Mouse (Mus musculus) embryonic facial prominence, embryonic 10.5 days (tissue): ENCODE measurements around the gene Chpf2. TPM values are rescaled to one million over a fixed set of nuclear protein-coding genes. Genes with fewer than 3 reads are reported as not detected.
A peak's percentile ranks its signal among the peaks of the same experiment; 100 is the strongest.
"Not testable (repeated sequence)": the region's sequence is repeated elsewhere in the genome, so short reads cannot be mapped to it uniquely, and the experiment has no call there.

Experiments used
- DNase-seq: peaks from one replicate; pipeline ENCODE4 v3.0.0-alpha.2; 2017; ENCODE audit warnings: low spot score
- H3K27ac ChIP-seq: fragments of 300-500 bp; sonication (generic); replicated peaks from 2 replicates; pipeline ENCODE4 v1.5.1; 2016; ENCODE audit warnings: mild to moderate bottlenecking
- H3K27me3 ChIP-seq: fragments of 300-500 bp; sonication (generic); replicated peaks from 2 replicates; pipeline ENCODE4 v1.6.1; 2016; ENCODE audit warnings: low read depth, mild to moderate bottlenecking; ENCODE audit not compliant: poor library complexity, severe bottlenecking
- H3K36me3 ChIP-seq: fragments of 300-500 bp; sonication (generic); replicated peaks from 2 replicates; pipeline ENCODE4 v1.6.1; 2016; ENCODE audit warnings: mild to moderate bottlenecking, moderate library complexity
- H3K4me1 ChIP-seq: fragments of 300-500 bp; sonication (generic); 2 replicates; pipeline ENCODE4 v1.6.1; 2016
- H3K4me3 ChIP-seq: fragments of 300-500 bp; sonication (generic); 2 replicates; pipeline ENCODE4 v1.5.1; 2016; ENCODE audit warnings: mild to moderate bottlenecking, moderate library complexity
- H3K9me3 ChIP-seq: fragments of 300-500 bp; sonication (generic); 2 replicates; pipeline ENCODE4 v1.6.1; 2016; ENCODE audit warnings: mild to moderate bottlenecking
- WGBS: fragments of 180-500 bp; shearing (Covaris S2); methylation state at CpG from one replicate; pipeline ENCODE4 v1.1.7; 2016; 5-methylcytosine and 5-hydroxymethylcytosine counted together
- polyA plus RNA-seq: library from polyadenylated mRNA; unstranded; fragments of >200 nt; fragmentation: Nextera tagmentation; extraction: Ambion mirVana; gene quantifications from 2 replicates; pipeline ENCODE4 v1.2.1, GENCODE M21; 2016

Gene Chpf2
- 14.8 and 19.6 TPM in 2 replicates for polyA plus RNA-seq

- peaks cover 36% of the 10 kb centered on the region for H3K4me1 ChIP-seq
- peak within 1 kb of the TSS; percentile 95 for H3K4me3 ChIP-seq
- H3K27me3 ChIP-seq: peaks cover 9% of the 10 kb centered on the region
- WGBS: under 1% methylated on average over 43 of the region's 43 CpGs
- peak; percentile 91 for DNase-seq
- peaks cover 37% of the 10 kb centered on the region for H3K36me3 ChIP-seq
- no peaks in the 10 kb centered on the region for H3K9me3 ChIP-seq
- peak within 1 kb of the TSS; percentile 86 for H3K27ac ChIP-seq
These were observed at the start of gene Chpf2 for GRCm38 (mm10) chr5:24586547-24587199. Gene Chpf2 (plus strand): TSS chr5:24586741.

- no peak overlapping the region for H3K27ac ChIP-seq
- peaks cover 29% of the 10 kb centered on the region for H3K4me1 ChIP-seq
- WGBS: 72% methylated on average over 16 of the region's 16 CpGs
- H3K27me3 ChIP-seq: peaks cover 28% of the 10 kb centered on the region
- no peak overlapping the region for H3K4me3 ChIP-seq
- no peak for DNase-seq
- no peaks in the 10 kb centered on the region for H3K9me3 ChIP-seq
- no peaks in the 10 kb centered on the region for H3K36me3 ChIP-seq
These were observed 48.9 kb upstream of the Chpf2 start for GRCm38 (mm10) chr5:24537618-24538017.

- Histone ChIP-seq H3K9me3 (no peaks in the 10 kb centered on the region), H3K27me3 (peaks cover 18% of the 10 kb centered on the region), H3K4me1 (peaks cover 24% of the 10 kb centered on the region), H3K36me3 (no peaks in the 10 kb centered on the region), H3K27ac (no peak overlapping the region; the same call in 1 of the 2 replicates), H3K4me3 (no peak overlapping the region)
- DNase-seq: no peak
- 78% methylated on average over 22 of the region's 22 CpGs for WGBS
These were observed 46.8 kb upstream of the Chpf2 start for GRCm38 (mm10) chr5:24539571-24540296.

- 40% methylated on average over 14 of the region's 14 CpGs for WGBS
- peak within 1 kb of the TSS; percentile 16 for H3K4me3 ChIP-seq
- no peaks in the 10 kb centered on the region for H3K9me3 ChIP-seq
- H3K4me1 ChIP-seq: peaks cover 24% of the 10 kb centered on the region
- no peak for DNase-seq
- peak within 1 kb of the TSS; percentile 31; the same call in 1 of the 2 replicates for H3K27ac ChIP-seq
- no peaks in the 10 kb centered on the region for H3K36me3 ChIP-seq
- peaks cover 18% of the 10 kb centered on the region; the same call in 1 of the 2 replicates for H3K27me3 ChIP-seq
These were observed 46.0 kb upstream of the Chpf2 start, which contains the start of gene Asb10 for GRCm38 (mm10) chr5:24540387-24541143. Gene Asb10 (minus strand): TSS chr5:24540978.

GRCm38 (mm10) chr5:24541144-24541569 lies 45.4 kb upstream of the Chpf2 start:
- Histone ChIP-seq H3K27ac (peak overlapping the region; percentile 31; the same call in 1 of the 2 replicates), H3K4me3 (peak overlapping the region; percentile 16; the same call in 1 of the 2 replicates), H3K9me3 (no peaks in the 10 kb centered on the region), H3K27me3 (peaks cover 18% of the 10 kb centered on the region; the same call in 1 of the 2 replicates), H3K4me1 (peaks cover 24% of the 10 kb centered on the region), H3K36me3 (no peaks in the 10 kb centered on the region)
- DNase-seq: no peak
- WGBS: 30% methylated on average over 6 of the region's 6 CpGs

GRCm38 (mm10) chr5:24542643-24543042 lies 43.9 kb upstream of the Chpf2 start:
- Histone ChIP-seq H3K4me1 (peaks cover 24% of the 10 kb centered on the region), H3K27me3 (peaks cover 11% of the 10 kb centered on the region; the same call in 1 of the 2 replicates), H3K27ac (no peak overlapping the region), H3K36me3 (no peaks in the 10 kb centered on the region), H3K4me3 (no peak overlapping the region), H3K9me3 (no peaks in the 10 kb centered on the region)
- DNase-seq: no peak
- 75% methylated on average over 7 of the region's 7 CpGs for WGBS

- H3K4me1 ChIP-seq: peaks cover 34% of the 10 kb centered on the region
- no peaks in the 10 kb centered on the region for H3K36me3 ChIP-seq
- H3K9me3 ChIP-seq: no peaks in the 10 kb centered on the region
- H3K4me3 ChIP-seq: peak overlapping the region; percentile 31; the same call in 1 of the 2 replicates
- DNase-seq: peak; percentile 53
- peaks cover 43% of the 10 kb centered on the region for H3K27me3 ChIP-seq
- 35% methylated on average over 26 of the region's 26 CpGs for WGBS
- H3K27ac ChIP-seq: peak overlapping the region; percentile 45
These were observed 35.8 kb upstream of the Chpf2 start for GRCm38 (mm10) chr5:24550598-24551316.

GRCm38 (mm10) chr5:24551317-24551688 lies 35.2 kb upstream of the Chpf2 start:
- no peak for DNase-seq
- H3K27me3 ChIP-seq: peaks cover 43% of the 10 kb centered on the region
- no peaks in the 10 kb centered on the region for H3K9me3 ChIP-seq
- H3K4me3 ChIP-seq: peak overlapping the region; percentile 31; the same call in 1 of the 2 replicates
- peak overlapping the region; percentile 45 for H3K27ac ChIP-seq
- no peaks in the 10 kb centered on the region for H3K36me3 ChIP-seq
- peaks cover 34% of the 10 kb centered on the region for H3K4me1 ChIP-seq
- 48% methylated on average over 2 of the region's 2 CpGs for WGBS

GRCm38 (mm10) chr5:24553621-24554244 lies 32.8 kb upstream of the Chpf2 start:
- Histone ChIP-seq H3K36me3 (no peaks in the 10 kb centered on the region), H3K27me3 (peaks cover 41% of the 10 kb centered on the region), H3K9me3 (no peaks in the 10 kb centered on the region), H3K4me3 (no peak overlapping the region), H3K27ac (no peak overlapping the region), H3K4me1 (peaks cover 34% of the 10 kb centered on the region)
- peak; percentile 39 for DNase-seq
- WGBS: 62% methylated on average over 5 of the region's 5 CpGs

GRCm38 (mm10) chr5:24555335-24555734 lies 31.2 kb upstream of the Chpf2 start:
- H3K27ac ChIP-seq, DNase-seq, H3K9me3 ChIP-seq, H3K4me3 ChIP-seq, H3K36me3 ChIP-seq: not testable (repeated sequence)
- 95% methylated on average over 7 of the region's 7 CpGs for WGBS
- H3K27me3 ChIP-seq: peaks cover 26% of the 10 kb centered on the region
- peaks cover 34% of the 10 kb centered on the region for H3K4me1 ChIP-seq

- DNase-seq: no peak
- Histone ChIP-seq H3K9me3 (no peaks in the 10 kb centered on the region), H3K4me1 (peaks cover 22% of the 10 kb centered on the region), H3K27ac (no peak within 1 kb of the TSS), H3K36me3 (no peaks in the 10 kb centered on the region), H3K27me3 (peaks cover 12% of the 10 kb centered on the region), H3K4me3 (no peak within 1 kb of the TSS)
- WGBS: 72% methylated on average over 2 of the region's 2 CpGs
These were observed 29.8 kb upstream of the Chpf2 start, which contains the start of gene 4931409K22Rik for GRCm38 (mm10) chr5:24556709-24557108. Gene 4931409K22Rik (minus strand): TSS chr5:24556809.
